9 mouse cellular contexts compared by ENCODE assay signal in the genomic region with DNA sequence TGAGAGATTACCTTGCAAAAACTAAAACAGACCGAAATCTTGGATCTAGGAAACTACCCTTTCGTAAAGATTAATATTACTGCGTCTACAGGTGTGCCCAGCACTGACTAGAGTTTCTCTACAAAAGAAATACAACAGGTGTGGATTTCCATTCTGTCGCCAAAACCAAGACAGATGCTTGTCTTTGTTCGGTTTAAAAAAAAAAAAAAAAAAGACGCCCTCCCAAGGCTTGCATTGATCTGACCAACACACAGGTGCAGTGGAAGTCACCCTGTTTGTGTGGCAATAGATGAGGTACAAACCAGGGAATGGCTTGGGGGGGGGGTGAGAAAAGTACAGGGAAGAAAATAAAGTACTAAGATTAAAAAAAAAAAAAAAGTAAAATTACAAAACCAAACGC. TPM values are rescaled to one million over a fixed set of nuclear protein-coding genes. Genes with fewer than 3 reads are reported as not detected.
DNase-seq lines count a peak whose midpoint lies in the region; ATAC-seq lines count a peak whose summit lies in the region.
"Had no signal": no experiment of that assay in that cellular context is flagged by ENCODE, and none has a peak within 500 bp of the region (broad histone marks: within the 10 kb centered on the region; RNA-seq: fewer than 3 reads in every experiment).

No protein-coding gene starts in this region.

- no peaks in the 10 kb centered on the region for H3K9me3 ChIP-seq in kidney, embryonic 14.5 days (ENCODE audit: control insufficient read depth, low read length)
- H3K9me3 ChIP-seq in embryonic facial prominence, embryonic 14.5 days (ENCODE audit: control insufficient read depth, low read length) = no peaks in the 10 kb centered on the region
- H3K9me3 ChIP-seq in hindbrain, embryonic 15.5 days = no peaks in the 10 kb centered on the region
- H3K9me3 ChIP-seq in midbrain, embryonic 16.5 days (replicated peaks; ENCODE audit: control insufficient read depth, low read length, poor library complexity, severe bottlenecking) = no peaks in the 10 kb centered on the region

- H3K9ac ChIP-seq in kidney, embryonic 14.5 days (ENCODE audit: low read depth, low read length) = no peak overlapping the region
- 0 out of 2 replicates have a peak overlapping the region, but pooled peaks have one; percentile 34 for H3K9ac ChIP-seq in embryonic facial prominence, embryonic 14.5 days (ENCODE audit: low read depth, low read length)
- H3K9ac ChIP-seq in hindbrain, embryonic 15.5 days = no peak overlapping the region
- H3K9ac ChIP-seq in midbrain, embryonic 16.5 days (ENCODE audit: low read depth, low read length) = 0 out of 2 replicates have a peak overlapping the region, but pooled peaks have one; percentile 33

- H3K27me3 ChIP-seq in kidney, embryonic 14.5 days (ENCODE audit: control insufficient read depth, insufficient read depth, low read length) = no peaks in the 10 kb centered on the region
- H3K27me3 ChIP-seq in embryonic facial prominence, embryonic 14.5 days (replicated peaks; ENCODE audit: control insufficient read depth, insufficient read depth, low read length) = no peaks in the 10 kb centered on the region
- H3K27me3 ChIP-seq in hindbrain, embryonic 15.5 days = no peaks in the 10 kb centered on the region
- H3K27me3 ChIP-seq in midbrain, embryonic 16.5 days (ENCODE audit: control insufficient read depth, insufficient read depth, low read depth, low read length) = no peaks in the 10 kb centered on the region

- no peak for ATAC-seq in kidney, embryonic 14.5 days (ENCODE audit: low FRiP score, low TSS enrichment)
- no peak for ATAC-seq in embryonic facial prominence, embryonic 14.5 days (ENCODE audit: low read depth)
- no peak for ATAC-seq in hindbrain, embryonic 15.5 days (ENCODE audit: low FRiP score, low read depth)
- no peak for ATAC-seq in midbrain, embryonic 16.5 days

- no peak overlapping the region for H3K27ac ChIP-seq in kidney, embryonic 14.5 days (ENCODE audit: low read depth, low read length)
- no peak overlapping the region; the same call in 1 of the 2 replicates for H3K27ac ChIP-seq in embryonic facial prominence, embryonic 14.5 days (replicated peaks; ENCODE audit: low read depth, low read length)
- H3K27ac ChIP-seq in hindbrain, embryonic 15.5 days (replicated peaks) = no peak overlapping the region
- no peak overlapping the region for H3K27ac ChIP-seq in midbrain, embryonic 16.5 days (ENCODE audit: low read length)

- H3K4me2 ChIP-seq in kidney, embryonic 14.5 days (replicated peaks; ENCODE audit: low read depth, low read length) = peak overlapping the region; percentile 21; the same call in 1 of the 2 replicates
- H3K4me2 ChIP-seq in embryonic facial prominence, embryonic 14.5 days (ENCODE audit: low read depth, low read length) = peak overlapping the region; percentile 86
- peak overlapping the region; percentile 77 for H3K4me2 ChIP-seq in hindbrain, embryonic 15.5 days
- H3K4me2 ChIP-seq in midbrain, embryonic 16.5 days (ENCODE audit: low read length) = peak overlapping the region; percentile 92

- DNase-seq in kidney, postnatal 14 days = no peak
- no peak for DNase-seq in embryonic facial prominence, embryonic 14.5 days (ENCODE audit: low spot score)
- DNase-seq in spleen, adult 18-20 months = no peak
- DNase-seq in adrenal gland, postnatal 10 days = no peak
- DNase-seq in kidney, postnatal 10 days = no peak
- DNase-seq: cerebellum, adult 9-10 months had no signal

- H3K4me3 ChIP-seq in kidney, embryonic 14.5 days (ENCODE audit: low read length) = no peak overlapping the region
- H3K4me3 ChIP-seq in embryonic facial prominence, embryonic 14.5 days (ENCODE audit: low read depth, low read length) = 0 out of 2 replicates have a peak overlapping the region, but pooled peaks have one; percentile 90
- H3K4me3 ChIP-seq in hindbrain, embryonic 15.5 days = peak overlapping the region; percentile 98
- H3K4me3 ChIP-seq in midbrain, embryonic 16.5 days (ENCODE audit: low read depth, low read length) = peak overlapping the region; percentile 17

- peaks cover 5% of the 10 kb centered on the region for H3K4me1 ChIP-seq in kidney, embryonic 14.5 days (ENCODE audit: control insufficient read depth, insufficient read depth, low read length)
- H3K4me1 ChIP-seq in embryonic facial prominence, embryonic 14.5 days (ENCODE audit: control insufficient read depth, insufficient read depth, low read length) = peaks cover 18% of the 10 kb centered on the region
- H3K4me1 ChIP-seq in hindbrain, embryonic 15.5 days (replicated peaks) = peaks cover 48% of the 10 kb centered on the region
- H3K4me1 ChIP-seq in midbrain, embryonic 16.5 days (ENCODE audit: control insufficient read depth, insufficient read depth, low read length) = peaks cover 43% of the 10 kb centered on the region

- WGBS in kidney, embryonic 14.5 days = 59% methylated on average over 7 of the region's 7 CpGs
- 57% methylated on average over 7 of the region's 7 CpGs for WGBS in embryonic facial prominence, embryonic 14.5 days
- WGBS in hindbrain, embryonic 15.5 days = 45% methylated on average over 7 of the region's 7 CpGs
- 54% methylated on average over 7 of the region's 7 CpGs for WGBS in midbrain, embryonic 16.5 days

- peaks cover 43% of the 10 kb centered on the region for H3K36me3 ChIP-seq in kidney, embryonic 14.5 days (ENCODE audit: control insufficient read depth, insufficient read depth, low read length)
- H3K36me3 ChIP-seq in embryonic facial prominence, embryonic 14.5 days (ENCODE audit: control insufficient read depth, insufficient read depth, low read length) = peaks cover 35% of the 10 kb centered on the region
- peaks cover 13% of the 10 kb centered on the region for H3K36me3 ChIP-seq in hindbrain, embryonic 15.5 days
- H3K36me3 ChIP-seq in midbrain, embryonic 16.5 days (ENCODE audit: control insufficient read depth, insufficient read depth, low read length) = peaks cover 6% of the 10 kb centered on the region

RNA-seq across cellular contexts. Expression of a gene that starts 4.2 kb away (rescaled TPM):
- polyA plus RNA-seq in kidney, embryonic 14.5 days (2014; fragmentation: Nextera tagmentation; extraction: Ambion mirVana) = 30.8 and 50.4 TPM in 2 replicates
- 15.2 and 15.9 TPM in 2 replicates for polyA plus RNA-seq in embryonic facial prominence, embryonic 14.5 days (2014; fragmentation: Nextera tagmentation; extraction: Ambion mirVana)
- polyA plus RNA-seq in hindbrain, embryonic 15.5 days (2015; fragmentation: Nextera tagmentation; extraction: Ambion mirVana) = 35.9 and 36.9 TPM in 2 replicates
- 29.4 and 32.8 TPM in 2 replicates for polyA plus RNA-seq in midbrain, embryonic 16.5 days (2015; fragmentation: Nextera tagmentation; extraction: Ambion mirVana)
- 100 to 1,000 TPM; 149 to 152 TPM for total RNA-seq in adrenal gland, postnatal 10 days (2021)

Comparison
In these comparisons a context has a peak if more than half of its experiments do, and no peak if none do; other contexts are left out.
1. H3K4me2 ChIP-seq: peak in every context shown above with its lines; median percentile 92 in midbrain, embryonic 16.5 days; 86 in embryonic facial prominence, embryonic 14.5 days; 77 in hindbrain, embryonic 15.5 days; 21 in kidney, embryonic 14.5 days.
2. H3K9ac ChIP-seq: peak in embryonic facial prominence, embryonic 14.5 days (single experiment) and midbrain, embryonic 16.5 days (single experiment); none in kidney, embryonic 14.5 days (single experiment) and hindbrain, embryonic 15.5 days (single experiment).